Mouse (Mus musculus): Measurements from ENCODE around the gene Fam243. TPM values are rescaled to one million over a fixed set of nuclear protein-coding genes. Genes with fewer than 3 reads are reported as not detected.

Gene Fam243
- total and polyA plus RNA-seq, 2 experiments from 2014 or later: 0.05 TPM; not detected in 1

- Histone ChIP-seq H3K27ac (ENCODE audit: low read depth) (peak overlapping the region; percentile 30; the same call in 1 of the 2 replicates), H3K36me3 (replicated peaks; ENCODE audit: control insufficient read depth, insufficient read depth, low read length) (no peaks in the 10 kb centered on the region), H3K4me2 (ENCODE audit: low read depth, low read length) (no peak overlapping the region), H3K9me3 (replicated peaks; ENCODE audit: control insufficient read depth, low read length) (no peaks in the 10 kb centered on the region), H3K9ac (replicated peaks; ENCODE audit: low read depth, low read length) (no peak overlapping the region), H3K4me1 (ENCODE audit: control insufficient read depth, insufficient read depth) (0 out of 2 replicates have a peak, but pooled peaks cover 2% of the 10 kb centered on the region), H3K4me3 (ENCODE audit: low read depth, low read length) (no peak overlapping the region), H3K27me3 (ENCODE audit: control insufficient read depth, insufficient read depth, low read length) (no peaks in the 10 kb centered on the region)
- TF ChIP-seq CTCF (IDR thresholded peaks at IDR 0.05; ENCODE audit: low read depth) (no peak), EP300 (IDR thresholded peaks at IDR 0.05; ENCODE audit: low read depth) (no peak)
- WGBS: 55% methylated on average over 12 of the region's 12 CpGs
- no peak for DNase-seq (ENCODE audit: low spot score)
- no peak for ATAC-seq (ENCODE audit: insufficient read depth, low read depth)
Measured at GRCm38 (mm10) chr16:92348941-92349340, 27.7 kb upstream of the Fam243 start.

- Histone ChIP-seq H3K27me3 (ENCODE audit: control insufficient read depth, insufficient read depth, low read length) (no peaks in the 10 kb centered on the region), H3K9me3 (replicated peaks; ENCODE audit: control insufficient read depth, low read length) (no peaks in the 10 kb centered on the region), H3K4me3 (ENCODE audit: low read depth, low read length) (no peak overlapping the region), H3K4me2 (ENCODE audit: low read depth, low read length) (no peak overlapping the region), H3K27ac (ENCODE audit: low read depth) (peak overlapping the region; percentile 99), H3K36me3 (replicated peaks; ENCODE audit: control insufficient read depth, insufficient read depth, low read length) (no peaks in the 10 kb centered on the region), H3K4me1 (ENCODE audit: control insufficient read depth, insufficient read depth) (peaks cover 5% of the 10 kb centered on the region; the same call in 1 of the 2 replicates), H3K9ac (replicated peaks; ENCODE audit: low read depth, low read length) (no peak overlapping the region; the same call in 1 of the 2 replicates)
- WGBS: 37% methylated on average over 13 of the region's 13 CpGs
- no peak for TF ChIP-seq EP300 (IDR thresholded peaks at IDR 0.05; ENCODE audit: low read depth)
- no peak for TF ChIP-seq CTCF (IDR thresholded peaks at IDR 0.05; ENCODE audit: low read depth)
- ATAC-seq (ENCODE audit: insufficient read depth, low read depth) (peak; percentile 84), DNase-seq (ENCODE audit: low spot score) (peak; percentile 93)
Measured at GRCm38 (mm10) chr16:92346297-92346916, 25.2 kb upstream of the Fam243 start.

GRCm38 (mm10) chr16:92345177-92345576, 23.9 kb upstream of the Fam243 start:
- 6% methylated on average over 11 of the region's 11 CpGs for WGBS
- H3K4me3 ChIP-seq (ENCODE audit: low read depth, low read length): no peak overlapping the region
- H3K27ac ChIP-seq (ENCODE audit: low read depth): peak overlapping the region; percentile 99
- DNase-seq (ENCODE audit: low spot score) (peak; percentile 99), ATAC-seq (ENCODE audit: insufficient read depth, low read depth) (peak; percentile 78)
- no peak overlapping the region for H3K4me2 ChIP-seq (ENCODE audit: low read depth, low read length)
- H3K36me3 ChIP-seq (replicated peaks; ENCODE audit: control insufficient read depth, insufficient read depth, low read length): no peaks in the 10 kb centered on the region
- no peak overlapping the region for H3K9ac ChIP-seq (replicated peaks; ENCODE audit: low read depth, low read length)
- H3K27me3 ChIP-seq (ENCODE audit: control insufficient read depth, insufficient read depth, low read length): no peaks in the 10 kb centered on the region
- peaks cover 15% of the 10 kb centered on the region for H3K4me1 ChIP-seq (ENCODE audit: control insufficient read depth, insufficient read depth)
- no peaks in the 10 kb centered on the region for H3K9me3 ChIP-seq (replicated peaks; ENCODE audit: control insufficient read depth, low read length)
- TF ChIP-seq CTCF (IDR thresholded peaks at IDR 0.05; ENCODE audit: low read depth): no peak
- TF ChIP-seq EP300 (IDR thresholded peaks at IDR 0.05; ENCODE audit: low read depth): peak; percentile 99; the same call in 1 of the 2 replicates

- Histone ChIP-seq H3K9me3 (replicated peaks; ENCODE audit: control insufficient read depth, low read length) (no peaks in the 10 kb centered on the region), H3K4me2 (ENCODE audit: low read depth, low read length) (peak overlapping the region; percentile 54), H3K27ac (ENCODE audit: low read depth) (peak overlapping the region; percentile 94), H3K36me3 (replicated peaks; ENCODE audit: control insufficient read depth, insufficient read depth, low read length) (no peaks in the 10 kb centered on the region), H3K9ac (replicated peaks; ENCODE audit: low read depth, low read length) (no peak overlapping the region), H3K4me1 (ENCODE audit: control insufficient read depth, insufficient read depth) (peaks cover 16% of the 10 kb centered on the region), H3K4me3 (ENCODE audit: low read depth, low read length) (peak overlapping the region; percentile 12; the same call in 1 of the 2 replicates), H3K27me3 (ENCODE audit: control insufficient read depth, insufficient read depth, low read length) (no peaks in the 10 kb centered on the region)
- peak; percentile 67 for TF ChIP-seq EP300 (IDR thresholded peaks at IDR 0.05; ENCODE audit: low read depth)
- peak; percentile 81 for TF ChIP-seq CTCF (IDR thresholded peaks at IDR 0.05; ENCODE audit: low read depth)
- ATAC-seq (ENCODE audit: insufficient read depth, low read depth): peak; percentile 47
- 11% methylated on average over 27 of the region's 27 CpGs for WGBS
- DNase-seq (ENCODE audit: low spot score): peak; percentile 87
Measured at GRCm38 (mm10) chr16:92340612-92341511, 19.6 kb upstream of the Fam243 start.

- no peaks in the 10 kb centered on the region for H3K36me3 ChIP-seq (replicated peaks; ENCODE audit: control insufficient read depth, insufficient read depth, low read length)
- peaks cover 13% of the 10 kb centered on the region for H3K4me1 ChIP-seq (ENCODE audit: control insufficient read depth, insufficient read depth)
- no peaks in the 10 kb centered on the region for H3K27me3 ChIP-seq (ENCODE audit: control insufficient read depth, insufficient read depth, low read length)
- 6% methylated on average over 9 of the region's 9 CpGs for WGBS
- DNase-seq (ENCODE audit: low spot score) (peak; percentile 78), ATAC-seq (ENCODE audit: insufficient read depth, low read depth) (peak; percentile 61; the same call in 1 of the 2 replicates)
- no peak overlapping the region for H3K4me2 ChIP-seq (ENCODE audit: low read depth, low read length)
- no peaks in the 10 kb centered on the region for H3K9me3 ChIP-seq (replicated peaks; ENCODE audit: control insufficient read depth, low read length)
- no peak overlapping the region for H3K9ac ChIP-seq (replicated peaks; ENCODE audit: low read depth, low read length)
- H3K27ac ChIP-seq (ENCODE audit: low read depth): no peak overlapping the region
- H3K4me3 ChIP-seq (ENCODE audit: low read depth, low read length): no peak overlapping the region
- TF ChIP-seq CTCF (IDR thresholded peaks at IDR 0.05; ENCODE audit: low read depth) (peak; percentile 97), EP300 (IDR thresholded peaks at IDR 0.05; ENCODE audit: low read depth) (no peak)
Measured at GRCm38 (mm10) chr16:92336280-92336679, 15.0 kb upstream of the Fam243 start.

Data from heart, postnatal 0 days (tissue).